ENCODE assay signal across 9 mouse cellular contexts in the genomic region with DNA sequence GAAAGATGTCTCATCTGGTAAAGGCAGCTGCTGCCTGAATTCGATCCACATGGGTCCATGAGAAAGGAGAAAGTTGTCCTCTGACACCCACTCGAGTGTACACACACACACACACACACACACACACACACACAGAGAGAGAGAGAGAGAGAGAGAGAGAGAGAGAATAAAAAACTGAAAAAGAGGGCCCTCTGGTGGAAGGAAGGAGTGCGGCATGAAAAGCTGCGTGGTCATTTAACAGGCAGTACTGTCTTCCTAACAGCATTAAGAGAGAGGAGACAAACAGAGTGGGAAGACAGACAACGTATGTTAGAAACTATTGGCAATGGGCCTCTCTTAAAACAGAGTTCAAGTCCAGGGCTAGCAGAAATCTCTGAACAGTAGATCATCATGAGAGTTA. TPM values are rescaled to one million over a fixed set of nuclear protein-coding genes. Genes with fewer than 3 reads are reported as not detected.
DNase-seq lines count a peak whose midpoint lies in the region; ATAC-seq and TF ChIP-seq lines count a peak whose summit lies in the region.
"Had no signal": no experiment of that assay in that cellular context is flagged by ENCODE, and none has a peak within 500 bp of the region (broad histone marks: within the 10 kb centered on the region; RNA-seq: fewer than 3 reads in every experiment).

No protein-coding gene starts in this region.

- H3K4me3 ChIP-seq in layer of hippocampus, adult 2 months: no peak overlapping the region
- H3K4me3 ChIP-seq: embryonic facial prominence, embryonic 15.5 days; neural tube, embryonic 12.5 days had no signal

- peak; percentile 66 for TF ChIP-seq CTCF in layer of hippocampus, adult 2 months (conservative IDR thresholded peaks at IDR 0.05)

- no peak for DNase-seq in layer of hippocampus, adult 2 months (ENCODE audit: low spot score in 2 of 2)
- DNase-seq in layer of hippocampus, postnatal 36 days: no peak
- DNase-seq in ES-CJ7 (ENCODE audit: low read depth, low spot score): peak; percentile 48
- DNase-seq in retina, embryonic 14.5 days (ENCODE audit: low spot score): peak; percentile 41
- DNase-seq in cerebellum, adult 9-10 months: no peak

- no peak overlapping the region for H3K27ac ChIP-seq in layer of hippocampus, adult 2 months
- H3K27ac ChIP-seq: embryonic facial prominence, embryonic 15.5 days; neural tube, embryonic 12.5 days had no signal

- peak; percentile 73 for ATAC-seq in common myeloid progenitor, adult 5-6 weeks (replicated peaks; ENCODE audit: low read depth, poor library complexity, severe bottlenecking)
- ATAC-seq in monocyte, adult 5-6 weeks (replicated peaks; ENCODE audit: insufficient number of reproducible peaks, low FRiP score, low TSS enrichment, poor library complexity, severe bottlenecking): no peak

RNA-seq across cellular contexts. Expression of gene Arl5b, which starts 8.9 kb away (rescaled TPM):
- total RNA-seq in layer of hippocampus, adult 2 months (2021): 10 to 100 TPM; 24.9 to 33.6 TPM
- 10 to 100 TPM; 30.7 to 35.7 TPM for total RNA-seq in layer of hippocampus, postnatal 36 days (2021)
- total RNA-seq in common myeloid progenitor, adult 5-6 weeks (2017): 17.7 and 24.9 TPM in 2 replicates
- total RNA-seq in monocyte, adult 5-6 weeks (2017): 24.6 to 39.3 TPM (median 29.8 TPM) in 3 replicates

RNA-seq across cellular contexts. Expression of gene Nsun6, which starts 14.5 kb away (rescaled TPM):
- total RNA-seq in layer of hippocampus, adult 2 months (2021): 10 to 100 TPM in 1 of 2 experiments, 1 to 10 TPM in 1; 8.5 to 14.6 TPM
- 1 to 10 TPM; 8.1 to 9.2 TPM for total RNA-seq in layer of hippocampus, postnatal 36 days (2021)
- total RNA-seq in common myeloid progenitor, adult 5-6 weeks (2017): 21.6 and 23.5 TPM in 2 replicates
- 16.4 to 34.6 TPM (median 18.0 TPM) in 3 replicates for total RNA-seq in monocyte, adult 5-6 weeks (2017)

Comparison
In these comparisons a context has a peak if more than half of its experiments do, and no peak if none do; other contexts are left out.
1. DNase-seq: peak in ES-CJ7 (single experiment) and retina, embryonic 14.5 days (single experiment); none in layer of hippocampus, adult 2 months (0 of 2), layer of hippocampus, postnatal 36 days (0 of 2) and cerebellum, adult 9-10 months (single experiment).